Mouse (Mus musculus): ENCODE results near the gene Sdhc.

DNA sequence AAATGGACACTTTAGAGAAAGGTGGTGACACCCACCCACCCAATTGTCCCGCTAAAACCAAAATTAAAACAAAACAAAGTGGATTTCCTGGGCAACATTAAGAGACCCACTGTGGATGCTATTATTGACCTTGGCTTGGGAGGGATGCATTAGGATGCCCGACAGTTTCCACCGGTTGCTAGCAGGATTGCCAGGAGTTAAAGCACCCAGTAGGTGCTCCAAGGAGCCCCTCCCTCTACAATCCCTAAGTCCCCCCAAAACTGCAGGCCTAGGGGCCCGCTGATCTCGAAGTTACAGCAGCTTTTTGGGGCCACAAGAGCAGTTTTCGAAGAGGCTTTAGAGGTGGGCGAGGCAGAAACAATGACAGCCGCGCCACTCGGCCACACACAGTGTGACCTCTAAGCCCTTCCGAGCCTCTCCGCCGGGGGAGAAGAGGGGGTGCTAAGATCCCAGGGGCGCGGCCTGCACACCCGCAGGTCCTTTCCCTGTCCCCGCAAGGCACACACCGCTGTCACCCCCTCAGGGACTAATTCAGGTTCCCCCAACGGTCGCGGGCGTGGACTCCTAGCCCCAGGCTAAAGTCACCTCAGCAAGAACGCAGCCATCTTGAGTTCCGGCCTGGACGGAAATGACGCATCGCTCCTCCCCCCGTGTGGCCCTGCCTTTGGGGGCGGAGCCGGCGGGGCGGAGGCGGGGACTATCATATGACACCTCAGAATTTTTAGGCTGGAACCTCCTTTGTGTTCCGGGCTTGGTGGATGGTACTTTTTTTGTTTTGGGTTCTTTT is at the start of gene Sdhc, which contains the start of gene Mpz:
- TF ChIP-seq CTCF (IDR thresholded peaks at IDR 0.05; ENCODE audit: low read depth, low read length), result no peak
- TF ChIP-seq POLR2AphosphoS5 (IDR thresholded peaks at IDR 0.05; ENCODE audit: insufficient replicate concordance, low read depth, low read length), result no peak
- TF ChIP-seq GATA1 (IDR thresholded peaks at IDR 0.05; ENCODE audit: borderline replicate concordance, low read length), result no peak
- TF ChIP-seq GATA2 (IDR thresholded peaks at IDR 0.05; ENCODE audit: borderline replicate concordance, low read depth, low read length), result no peak
- no peak for TF ChIP-seq TAL1 (conservative IDR thresholded peaks at IDR 0.05; ENCODE audit: low read depth, low read length)

Measured in G1E (cell line).